Mouse (Mus musculus) spleen, adult 2 months (tissue): Measurements from ENCODE around the gene Gmnc. TPM values are rescaled to one million over a fixed set of nuclear protein-coding genes. Genes with fewer than 3 reads are reported as not detected.

Experiments
- DNase-seq, 2 experiments: peaks; one replicate each; pipeline versions ENCODE4 v3.0.0 to v3.0.0-alpha.2; 2012 to 2021; ENCODE audit warnings: low spot score in 2 of 2, low read depth in 1 of 2
- H3K27ac ChIP-seq: fragments of 200-500 bp; 2 replicates; pipeline ENCODE4 v1.5.1; 2012; ENCODE audit warnings: low read length, inconsistent platforms; ENCODE audit not compliant: insufficient read depth
- H3K27me3 ChIP-seq: fragments of 200-500 bp; 2 replicates; pipeline ENCODE4 v1.6.1; 2012; ENCODE audit warnings: mild to moderate bottlenecking, moderate library complexity, low read length, inconsistent platforms; ENCODE audit not compliant: control insufficient read depth, insufficient read depth
- H3K36me3 ChIP-seq: fragments of 200-500 bp; 2 replicates; pipeline ENCODE4 v1.6.1; 2012; ENCODE audit warnings: mild to moderate bottlenecking, low read length, inconsistent platforms; ENCODE audit not compliant: control insufficient read depth, insufficient read depth
- H3K4me1 ChIP-seq: fragments of 200-500 bp; 2 replicates; pipeline ENCODE4 v1.6.1; 2011; ENCODE audit warnings: inconsistent platforms; ENCODE audit not compliant: control insufficient read depth, insufficient read depth, insufficient read length
- H3K4me3 ChIP-seq: fragments of 200-500 bp; 2 replicates; pipeline ENCODE4 v1.5.1; 2011; ENCODE audit warnings: mild to moderate bottlenecking, inconsistent platforms; ENCODE audit not compliant: insufficient read depth, insufficient read length; ENCODE audit errors: extremely low read depth
- CTCF ChIP-seq: fragments of 200-500 bp; IDR thresholded peaks from 2 replicates; pipeline ENCODE4 v1.5.1; 2011; ENCODE audit warnings: mild to moderate bottlenecking, inconsistent platforms; ENCODE audit not compliant: insufficient read depth, insufficient read length, insufficient replicate concordance; ENCODE audit errors: extremely low read depth
- POLR2A ChIP-seq: fragments of 200-500 bp; IDR thresholded peaks from 2 replicates; pipeline ENCODE4 v1.6.1; 2011; ENCODE audit warnings: low read depth, low read length, inconsistent platforms
- WGBS: fragments of 180-500 bp; shearing (Covaris S2); methylation state at CpG from one replicate; pipeline ENCODE4 v1.1.7; 2018; 5-methylcytosine and 5-hydroxymethylcytosine counted together
- polyA plus RNA-seq: library from polyadenylated mRNA; depleted of rRNA; stranded (reverse); fragments of >200 nt; gene quantifications from 2 replicates; pipeline ENCODE4 v1.2.3, GENCODE M21; 2012; rRNA removed

Gmnc gene
- polyA plus RNA-seq: not detected in 2 replicates

DNA sequence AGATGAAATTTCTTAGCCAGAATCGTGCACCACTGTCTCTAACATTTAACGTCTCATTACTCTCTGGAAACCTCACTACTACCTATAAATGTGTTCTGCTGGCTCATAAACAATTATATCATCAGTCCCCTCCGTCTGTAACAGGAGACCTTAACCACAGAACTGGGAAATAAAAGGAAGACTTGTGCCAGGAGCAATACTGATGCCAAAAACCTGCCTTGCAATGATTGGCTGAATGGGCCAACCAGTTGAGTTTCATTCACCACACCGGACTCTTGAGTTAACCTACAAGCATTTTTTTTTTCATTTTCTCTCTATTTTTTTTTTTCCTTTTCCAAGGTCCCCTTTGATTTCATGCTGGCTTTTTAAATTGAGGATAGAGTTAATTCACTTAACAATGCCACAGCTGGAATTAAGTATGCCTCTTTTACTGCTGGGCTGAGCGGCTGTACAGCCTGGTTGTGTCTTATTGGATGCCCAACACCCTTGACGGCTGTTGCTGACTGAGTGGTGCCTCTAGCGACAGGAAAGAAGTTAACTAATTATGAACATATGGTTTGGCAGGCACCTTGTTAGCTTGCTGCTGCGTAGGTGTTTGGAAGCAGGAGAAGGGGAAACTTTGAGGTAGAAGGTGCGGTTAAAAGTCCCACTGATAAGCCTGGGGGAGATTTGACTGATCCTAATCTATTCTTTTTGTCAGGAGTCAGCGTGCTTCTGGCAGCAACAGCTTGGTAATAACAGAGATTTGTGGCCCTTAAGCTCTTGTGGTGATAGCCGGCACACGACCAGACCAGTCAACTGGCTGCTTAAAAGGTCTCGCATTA lies at the start of gene Gmnc:
TSS of gene Gmnc (minus strand) at position 176 of the 824 bp plus-strand sequence.
- 72% methylated on average over 13 of the region's 13 CpGs for WGBS

DNA sequence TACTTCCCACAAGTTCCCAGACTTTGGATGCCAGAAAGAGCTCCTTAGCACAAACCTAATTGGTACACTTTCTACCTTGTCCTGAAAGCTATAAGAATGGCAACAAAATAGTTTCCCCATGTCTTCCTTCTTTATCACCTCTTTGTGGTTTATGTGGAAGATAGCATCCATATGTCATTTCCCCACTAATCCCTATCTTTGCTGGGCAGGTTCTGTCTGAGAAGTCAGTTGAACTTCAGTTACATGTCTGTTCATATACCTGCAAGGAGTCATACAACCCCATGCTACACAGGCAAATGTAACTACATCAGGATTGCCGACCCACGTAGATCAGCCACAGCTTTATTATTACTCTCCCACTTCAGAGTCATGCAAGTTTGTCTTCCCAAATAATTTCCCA lies 35.8 kb upstream of the Gmnc start:
- no peak for DNase-seq
- H3K27ac ChIP-seq: no peak overlapping the region
- no peaks in the 10 kb centered on the region for H3K27me3 ChIP-seq
- H3K4me3 ChIP-seq: no peak overlapping the region
- H3K36me3 ChIP-seq: no peaks in the 10 kb centered on the region
- 89% methylated on average over 2 of the region's 2 CpGs for WGBS
- TF ChIP-seq POLR2A (no peak), CTCF (no peak)
- H3K4me1 ChIP-seq: no peaks in the 10 kb centered on the region

More for the DNA sequence above, at the start of gene Gmnc:
- Histone ChIP-seq H3K36me3 (no peaks in the 10 kb centered on the region), H3K4me3 (no peak within 1 kb of the TSS), H3K27me3 (no peaks in the 10 kb centered on the region), H3K4me1 (no peaks in the 10 kb centered on the region), H3K27ac (no peak within 1 kb of the TSS)
- no peak for DNase-seq
- TF ChIP-seq CTCF (no peak), POLR2A (no peak)

- TF ChIP-seq POLR2A (no peak), CTCF (no peak)
- H3K27ac ChIP-seq: no peak overlapping the region
- no peak overlapping the region for H3K4me3 ChIP-seq
- H3K27me3 ChIP-seq: no peaks in the 10 kb centered on the region
- no peaks in the 10 kb centered on the region for H3K36me3 ChIP-seq
- no peaks in the 10 kb centered on the region for H3K4me1 ChIP-seq
- DNase-seq: no peak
- WGBS: 81% methylated on average over 4 of the region's 4 CpGs
Observed at GRCm38 (mm10) chr16:27026226-27026625, 34.8 kb upstream of the Gmnc start.

- DNase-seq: no peak
- H3K4me1 ChIP-seq: no peaks in the 10 kb centered on the region
- H3K27ac ChIP-seq: no peak overlapping the region
- TF ChIP-seq POLR2A (no peak), CTCF (no peak)
- H3K36me3 ChIP-seq: no peaks in the 10 kb centered on the region
- WGBS: 90% methylated on average over 2 of the region's 2 CpGs
- no peaks in the 10 kb centered on the region for H3K27me3 ChIP-seq
- H3K4me3 ChIP-seq: no peak overlapping the region
Observed at GRCm38 (mm10) chr16:27022746-27023145, 31.3 kb upstream of the Gmnc start.

GRCm38 (mm10) chr16:27017309-27017708 lies 25.9 kb upstream of the Gmnc start:
- H3K27me3 ChIP-seq: no peaks in the 10 kb centered on the region
- no peaks in the 10 kb centered on the region for H3K4me1 ChIP-seq
- DNase-seq: no peak
- H3K27ac ChIP-seq: no peak overlapping the region
- no peak overlapping the region for H3K4me3 ChIP-seq
- WGBS: 69% methylated on average over 4 of the region's 4 CpGs
- no peaks in the 10 kb centered on the region for H3K36me3 ChIP-seq
- TF ChIP-seq CTCF: no peak
- no peak for TF ChIP-seq POLR2A

- no peaks in the 10 kb centered on the region for H3K4me1 ChIP-seq
- no peaks in the 10 kb centered on the region for H3K27me3 ChIP-seq
- 83% methylated on average over 1 of the region's 1 CpGs for WGBS
- TF ChIP-seq CTCF (no peak), POLR2A (no peak)
- no peak for DNase-seq
- H3K4me3 ChIP-seq: no peak overlapping the region
- H3K36me3 ChIP-seq: no peaks in the 10 kb centered on the region
- no peak overlapping the region for H3K27ac ChIP-seq
Observed at GRCm38 (mm10) chr16:27002714-27003113, 11.3 kb upstream of the Gmnc start.

DNA sequence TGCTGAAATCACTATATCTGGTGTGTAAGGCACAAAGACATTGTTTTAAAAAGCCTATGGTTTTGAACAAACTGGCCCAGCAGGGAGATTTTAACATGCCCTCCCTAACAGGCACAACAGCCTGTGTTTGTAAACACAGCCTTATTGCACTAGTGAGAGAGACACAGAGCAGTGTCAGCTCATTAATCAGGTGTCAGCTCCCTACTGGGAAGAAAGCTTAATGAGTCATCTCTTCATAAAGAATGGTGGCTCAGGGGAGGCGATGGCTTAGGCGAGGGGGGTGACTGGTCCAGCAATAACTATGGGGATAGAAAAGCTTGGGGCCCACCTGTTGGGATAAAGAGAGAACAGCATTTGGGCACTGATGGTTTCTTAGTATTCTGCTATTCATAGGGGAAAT lies 8.1 kb upstream of the Gmnc start:
- Histone ChIP-seq H3K27me3 (no peaks in the 10 kb centered on the region), H3K4me3 (no peak overlapping the region), H3K27ac (no peak overlapping the region), H3K36me3 (no peaks in the 10 kb centered on the region), H3K4me1 (no peaks in the 10 kb centered on the region)
- TF ChIP-seq POLR2A (no peak), CTCF (no peak)
- WGBS: 52% methylated on average over 2 of the region's 2 CpGs
- DNase-seq: no peak
